Mouse (Mus musculus): ENCODE data around the gene Tdp2. TPM values are rescaled to one million over a fixed set of nuclear protein-coding genes. Genes with fewer than 3 reads are reported as not detected.

The Tdp2 gene
- 31.4 and 32.0 TPM in 2 replicates for polyA plus RNA-seq (2014; fragmentation: Nextera tagmentation; extraction: Ambion mirVana)

- WGBS: under 1% methylated on average over 84 of the region's 90 CpGs
- H3K36me3 ChIP-seq (ENCODE audit: control insufficient read depth, insufficient read depth, low read length): peaks cover 12% of the 10 kb centered on the region; the same call in 1 of the 2 replicates
- no peaks in the 10 kb centered on the region for H3K9me3 ChIP-seq (ENCODE audit: control insufficient read depth, low read length)
- H3K27ac ChIP-seq (replicated peaks in 1 of 2; ENCODE audit: control insufficient read depth in 1 of 2, insufficient read depth in 1 of 2, low read depth in 2 of 2, low read length in 2 of 2): peak within 1 kb of the TSS; percentile 96
- H3K27me3 ChIP-seq (ENCODE audit: control insufficient read depth, insufficient read depth, low read length): no peaks in the 10 kb centered on the region
- peaks cover 4 to 32% of the 10 kb centered on the region in 2 experiments; a peak in 3 of 4 replicates for H3K4me1 ChIP-seq (ENCODE audit: control insufficient read depth in 2 of 2, insufficient read depth in 2 of 2, low read length in 2 of 2)
- ATAC-seq (ENCODE audit: insufficient number of reproducible peaks, insufficient read depth, low FRiP score, low read depth): peak; percentile 97
- peak within 1 kb of the TSS; percentile 96 for H3K9ac ChIP-seq (ENCODE audit: low read length)
- H3K4me2 ChIP-seq (ENCODE audit: low read length): peak within 1 kb of the TSS; percentile 91
- H3K4me3 ChIP-seq (ENCODE audit: control insufficient read depth in 1 of 2, insufficient read depth in 1 of 2, low read depth in 1 of 2, low read length in 2 of 2): peak within 1 kb of the TSS; percentile 84 to 97
Observed at GRCm38 (mm10) chr13:24831353-24832130, at the start of gene Tdp2, which contains the start of gene Acot13. TSS of gene Tdp2 (plus strand) at chr13:24831679. TSS of gene Acot13 (minus strand) at chr13:24831540.

DNA sequence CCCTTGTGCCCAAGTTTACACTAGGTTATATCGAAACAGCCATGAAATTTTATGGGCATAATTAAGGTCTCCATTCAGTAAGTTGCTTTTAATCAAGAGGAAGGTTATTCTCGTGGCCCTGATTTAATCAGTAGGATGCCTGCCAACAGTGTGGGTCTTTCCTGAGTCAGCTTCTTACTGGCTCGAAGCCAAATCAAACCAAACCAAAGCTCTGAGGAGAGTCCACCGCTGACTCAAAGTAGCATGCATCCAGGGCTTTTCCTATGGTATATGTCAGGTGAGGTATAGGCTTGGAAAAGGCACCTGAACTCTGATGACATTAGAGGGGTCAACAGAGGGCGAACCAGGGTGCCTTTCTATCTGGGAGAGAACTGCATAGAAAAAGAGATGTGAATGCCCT, 49.6 kb upstream of the Tdp2 start:
- Histone ChIP-seq H3K36me3 (ENCODE audit: control insufficient read depth, insufficient read depth, low read length) (no peaks in the 10 kb centered on the region), H3K4me2 (ENCODE audit: low read length) (no peak overlapping the region), H3K4me3 (ENCODE audit: control insufficient read depth in 1 of 2, insufficient read depth in 1 of 2, low read depth in 1 of 2, low read length in 2 of 2) (no peak overlapping the region), H3K9ac (ENCODE audit: low read length) (no peak overlapping the region), H3K27me3 (ENCODE audit: control insufficient read depth, insufficient read depth, low read length) (no peaks in the 10 kb centered on the region), H3K9me3 (ENCODE audit: control insufficient read depth, low read length) (no peaks in the 10 kb centered on the region), H3K27ac (replicated peaks in 1 of 2; ENCODE audit: control insufficient read depth in 1 of 2, insufficient read depth in 1 of 2, low read depth in 2 of 2, low read length in 2 of 2) (no peak overlapping the region), H3K4me1 (ENCODE audit: control insufficient read depth in 2 of 2, insufficient read depth in 2 of 2, low read length in 2 of 2) (peaks cover 3 to 4% of the 10 kb centered on the region in 2 experiments; a peak in 1 of 4 replicates)
- ATAC-seq (ENCODE audit: insufficient number of reproducible peaks, insufficient read depth, low FRiP score, low read depth): no peak
- WGBS: 52% methylated on average over 5 of the region's 5 CpGs

GRCm38 (mm10) chr13:24786014-24786490, 45.4 kb upstream of the Tdp2 start:
- Histone ChIP-seq H3K4me2 (ENCODE audit: low read length) (no peak overlapping the region), H3K4me3 (ENCODE audit: control insufficient read depth in 1 of 2, insufficient read depth in 1 of 2, low read depth in 1 of 2, low read length in 2 of 2) (no peak overlapping the region), H3K27ac (replicated peaks in 1 of 2; ENCODE audit: control insufficient read depth in 1 of 2, insufficient read depth in 1 of 2, low read depth in 2 of 2, low read length in 2 of 2) (no peak overlapping the region), H3K36me3 (ENCODE audit: control insufficient read depth, insufficient read depth, low read length) (no peaks in the 10 kb centered on the region), H3K9ac (ENCODE audit: low read length) (no peak overlapping the region), H3K27me3 (ENCODE audit: control insufficient read depth, insufficient read depth, low read length) (no peaks in the 10 kb centered on the region), H3K9me3 (ENCODE audit: control insufficient read depth, low read length) (no peaks in the 10 kb centered on the region), H3K4me1 (ENCODE audit: control insufficient read depth in 2 of 2, insufficient read depth in 2 of 2, low read length in 2 of 2) (peaks cover 3 to 4% of the 10 kb centered on the region in 2 experiments; a peak in 1 of 4 replicates)
- ATAC-seq (ENCODE audit: insufficient number of reproducible peaks, insufficient read depth, low FRiP score, low read depth): no peak
- 37% methylated on average over 11 of the region's 11 CpGs for WGBS

GRCm38 (mm10) chr13:24787477-24787876, 44.0 kb upstream of the Tdp2 start:
- WGBS: 79% methylated on average over 5 of the region's 5 CpGs
- Histone ChIP-seq H3K4me3 (ENCODE audit: control insufficient read depth in 1 of 2, insufficient read depth in 1 of 2, low read depth in 1 of 2, low read length in 2 of 2) (no peak overlapping the region), H3K4me2 (ENCODE audit: low read length) (no peak overlapping the region), H3K36me3 (ENCODE audit: control insufficient read depth, insufficient read depth, low read length) (no peaks in the 10 kb centered on the region), H3K9ac (ENCODE audit: low read length) (no peak overlapping the region), H3K4me1 (ENCODE audit: control insufficient read depth in 2 of 2, insufficient read depth in 2 of 2, low read length in 2 of 2) (no peaks in the 10 kb centered on the region), H3K27me3 (ENCODE audit: control insufficient read depth, insufficient read depth, low read length) (no peaks in the 10 kb centered on the region), H3K27ac (replicated peaks in 1 of 2; ENCODE audit: control insufficient read depth in 1 of 2, insufficient read depth in 1 of 2, low read depth in 2 of 2, low read length in 2 of 2) (no peak overlapping the region), H3K9me3 (ENCODE audit: control insufficient read depth, low read length) (no peaks in the 10 kb centered on the region)
- ATAC-seq (ENCODE audit: insufficient number of reproducible peaks, insufficient read depth, low FRiP score, low read depth): no peak

DNA sequence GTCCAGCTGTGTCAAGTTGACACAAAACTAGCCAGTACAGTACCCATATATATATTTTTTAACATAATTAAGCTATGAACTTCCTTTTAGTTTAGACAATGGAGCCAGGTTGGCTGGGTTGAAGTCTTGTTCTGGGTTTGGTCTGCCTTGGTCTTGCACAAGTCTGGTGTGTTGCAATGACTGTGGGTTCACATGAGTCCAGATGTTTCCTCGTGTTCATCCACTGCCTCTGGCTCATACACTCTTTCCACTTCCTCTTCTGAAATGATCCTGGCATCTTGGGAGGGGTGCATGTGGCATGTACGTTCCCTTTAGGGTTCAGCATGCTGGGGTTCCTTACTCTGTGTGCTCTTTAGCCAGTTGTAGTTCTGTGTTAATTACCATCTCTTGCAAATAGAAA, 40.1 kb upstream of the Tdp2 start:
- WGBS: 68% methylated on average over 2 of the region's 2 CpGs
- H3K27ac ChIP-seq (replicated peaks in 1 of 2; ENCODE audit: control insufficient read depth in 1 of 2, insufficient read depth in 1 of 2, low read depth in 2 of 2, low read length in 2 of 2): no peak overlapping the region
- no peaks in the 10 kb centered on the region for H3K27me3 ChIP-seq (ENCODE audit: control insufficient read depth, insufficient read depth, low read length)
- H3K4me1 ChIP-seq (ENCODE audit: control insufficient read depth in 2 of 2, insufficient read depth in 2 of 2, low read length in 2 of 2): no peaks in the 10 kb centered on the region
- H3K9me3 ChIP-seq (ENCODE audit: control insufficient read depth, low read length): no peaks in the 10 kb centered on the region
- H3K9ac ChIP-seq (ENCODE audit: low read length): no peak overlapping the region
- ATAC-seq (ENCODE audit: insufficient number of reproducible peaks, insufficient read depth, low FRiP score, low read depth): no peak
- no peak overlapping the region for H3K4me3 ChIP-seq (ENCODE audit: control insufficient read depth in 1 of 2, insufficient read depth in 1 of 2, low read depth in 1 of 2, low read length in 2 of 2)
- H3K4me2 ChIP-seq (ENCODE audit: low read length): no peak overlapping the region
- H3K36me3 ChIP-seq (ENCODE audit: control insufficient read depth, insufficient read depth, low read length): no peaks in the 10 kb centered on the region

DNA sequence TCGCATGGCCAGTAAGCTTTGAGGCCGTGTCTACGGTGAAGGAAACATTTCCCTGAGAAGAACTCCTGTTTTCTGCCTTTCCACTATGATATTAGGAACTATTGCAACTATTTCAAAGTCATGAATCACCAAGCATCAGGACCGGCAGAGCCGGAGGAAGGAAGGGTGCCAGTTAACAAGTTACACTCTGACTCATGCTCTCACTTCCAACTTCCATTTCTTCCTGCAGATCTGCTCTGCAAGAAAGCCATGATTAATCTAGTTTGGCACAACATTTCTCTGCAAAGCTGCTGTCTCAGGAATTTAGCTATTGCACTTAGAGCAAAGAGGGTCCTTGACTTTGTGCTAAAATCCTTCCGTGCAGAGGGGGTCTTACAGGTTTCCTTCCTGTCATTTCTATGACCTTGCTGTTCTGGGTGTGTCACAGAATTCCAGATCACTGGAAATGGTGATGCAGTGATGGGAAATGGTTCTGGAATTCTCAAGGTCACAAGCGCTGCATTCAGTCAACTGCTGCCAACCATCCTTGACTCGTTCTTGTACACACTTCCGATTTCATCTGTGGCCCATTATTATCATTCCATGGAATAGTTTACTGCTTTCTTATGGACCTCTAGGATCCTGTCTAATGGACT, 39.0 kb upstream of the Tdp2 start:
- no peaks in the 10 kb centered on the region for H3K4me1 ChIP-seq (ENCODE audit: control insufficient read depth in 2 of 2, insufficient read depth in 2 of 2, low read length in 2 of 2)
- H3K36me3 ChIP-seq (ENCODE audit: control insufficient read depth, insufficient read depth, low read length): no peaks in the 10 kb centered on the region
- no peak overlapping the region for H3K27ac ChIP-seq (replicated peaks in 1 of 2; ENCODE audit: control insufficient read depth in 1 of 2, insufficient read depth in 1 of 2, low read depth in 2 of 2, low read length in 2 of 2)
- no peak overlapping the region for H3K9ac ChIP-seq (ENCODE audit: low read length)
- WGBS: 72% methylated on average over 9 of the region's 9 CpGs
- H3K27me3 ChIP-seq (ENCODE audit: control insufficient read depth, insufficient read depth, low read length): no peaks in the 10 kb centered on the region
- no peaks in the 10 kb centered on the region for H3K9me3 ChIP-seq (ENCODE audit: control insufficient read depth, low read length)
- ATAC-seq (ENCODE audit: insufficient number of reproducible peaks, insufficient read depth, low FRiP score, low read depth): no peak
- H3K4me2 ChIP-seq (ENCODE audit: low read length): no peak overlapping the region
- no peak overlapping the region for H3K4me3 ChIP-seq (ENCODE audit: control insufficient read depth in 1 of 2, insufficient read depth in 1 of 2, low read depth in 1 of 2, low read length in 2 of 2)

GRCm38 (mm10) chr13:24798686-24799085, 32.8 kb upstream of the Tdp2 start:
- Histone ChIP-seq H3K4me3 (ENCODE audit: control insufficient read depth in 1 of 2, insufficient read depth in 1 of 2, low read depth in 1 of 2, low read length in 2 of 2) (no peak overlapping the region), H3K9ac (ENCODE audit: low read length) (no peak overlapping the region), H3K27me3 (ENCODE audit: control insufficient read depth, insufficient read depth, low read length) (no peaks in the 10 kb centered on the region), H3K4me1 (ENCODE audit: control insufficient read depth in 2 of 2, insufficient read depth in 2 of 2, low read length in 2 of 2) (peaks cover 0 to 12% of the 10 kb centered on the region in 2 experiments; a peak in 3 of 4 replicates), H3K27ac (replicated peaks in 1 of 2; ENCODE audit: control insufficient read depth in 1 of 2, insufficient read depth in 1 of 2, low read depth in 2 of 2, low read length in 2 of 2) (no peak overlapping the region), H3K36me3 (ENCODE audit: control insufficient read depth, insufficient read depth, low read length) (0 out of 2 replicates have a peak, but pooled peaks cover 3% of the 10 kb centered on the region), H3K4me2 (ENCODE audit: low read length) (no peak overlapping the region), H3K9me3 (ENCODE audit: control insufficient read depth, low read length) (no peaks in the 10 kb centered on the region)
- ATAC-seq (ENCODE audit: insufficient number of reproducible peaks, insufficient read depth, low FRiP score, low read depth): no peak
- 97% methylated on average over 4 of the region's 4 CpGs for WGBS

Measured in heart, embryonic 14.5 days (tissue).